Mouse (Mus musculus) 416B (cell line): ENCODE results near the gene B3gnt2.
"Not testable (repeated sequence)": the region's sequence is repeated elsewhere in the genome, so short reads cannot be mapped to it uniquely, and the experiment has no call there.

Experiments
- DNase-seq: peaks from one replicate; pipeline ENCODE4 v3.0.0; 2011; ENCODE audit warnings: low read depth

The B3gnt2 gene

DNA sequence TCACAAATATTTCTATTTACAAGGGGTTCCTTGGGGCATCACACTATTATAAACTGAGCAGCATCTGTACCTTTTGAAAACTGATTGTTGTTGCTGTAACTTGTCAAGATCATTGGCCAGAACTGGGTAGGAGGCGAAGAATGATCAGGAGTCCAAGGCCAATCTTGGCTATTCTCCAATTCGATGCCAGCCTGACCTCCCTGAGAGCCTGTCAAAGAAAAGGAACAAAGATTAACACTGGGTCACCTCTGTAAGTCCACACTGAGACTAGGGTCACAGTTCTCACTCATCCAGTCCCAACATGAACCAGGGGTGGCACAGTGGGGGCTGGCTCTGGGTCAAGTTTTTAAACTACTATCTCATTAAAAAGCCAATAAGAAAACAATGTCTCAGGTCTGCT is 85.9 kb downstream of the B3gnt2 start:
- DNase-seq = no peak

DNA sequence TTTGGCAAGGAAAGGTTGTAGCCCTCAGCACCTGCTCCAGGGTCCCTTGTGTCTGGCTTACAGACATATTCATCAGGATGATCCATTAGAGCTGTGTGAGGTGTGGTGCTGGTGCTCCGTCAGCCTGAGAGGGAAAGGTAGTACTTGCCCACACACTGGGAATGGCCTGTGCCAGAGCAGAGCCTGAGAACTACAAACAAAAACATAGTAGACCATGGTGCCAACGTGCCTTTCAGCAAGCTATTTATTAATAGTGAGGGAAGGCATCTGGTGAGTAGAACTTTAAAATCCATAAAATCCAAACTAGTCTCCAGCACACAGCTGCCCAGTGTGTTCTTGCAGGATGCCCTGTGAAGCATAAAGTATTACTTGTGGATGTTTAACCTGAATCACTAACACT is 94.5 kb downstream of the B3gnt2 start:
- no peak for DNase-seq

DNA sequence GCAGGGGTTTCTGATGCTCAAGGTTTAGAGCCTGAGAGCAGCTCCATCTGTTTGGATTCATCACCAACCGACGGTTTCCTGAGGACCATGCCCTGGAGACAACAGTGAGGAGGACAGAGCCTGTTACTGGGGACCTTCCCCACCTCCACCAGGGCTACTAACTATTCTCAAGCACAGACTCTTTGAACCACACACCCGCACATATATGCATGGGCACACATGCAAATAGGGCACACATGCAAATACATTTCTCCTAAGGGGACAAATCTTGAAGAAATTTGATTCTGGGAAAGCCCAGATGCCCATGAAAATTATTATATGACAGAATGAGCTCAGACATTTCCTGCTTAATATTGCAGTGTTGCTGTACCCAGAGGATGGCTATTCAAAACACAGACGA is 95.3 kb downstream of the B3gnt2 start:
- no peak for DNase-seq

DNA sequence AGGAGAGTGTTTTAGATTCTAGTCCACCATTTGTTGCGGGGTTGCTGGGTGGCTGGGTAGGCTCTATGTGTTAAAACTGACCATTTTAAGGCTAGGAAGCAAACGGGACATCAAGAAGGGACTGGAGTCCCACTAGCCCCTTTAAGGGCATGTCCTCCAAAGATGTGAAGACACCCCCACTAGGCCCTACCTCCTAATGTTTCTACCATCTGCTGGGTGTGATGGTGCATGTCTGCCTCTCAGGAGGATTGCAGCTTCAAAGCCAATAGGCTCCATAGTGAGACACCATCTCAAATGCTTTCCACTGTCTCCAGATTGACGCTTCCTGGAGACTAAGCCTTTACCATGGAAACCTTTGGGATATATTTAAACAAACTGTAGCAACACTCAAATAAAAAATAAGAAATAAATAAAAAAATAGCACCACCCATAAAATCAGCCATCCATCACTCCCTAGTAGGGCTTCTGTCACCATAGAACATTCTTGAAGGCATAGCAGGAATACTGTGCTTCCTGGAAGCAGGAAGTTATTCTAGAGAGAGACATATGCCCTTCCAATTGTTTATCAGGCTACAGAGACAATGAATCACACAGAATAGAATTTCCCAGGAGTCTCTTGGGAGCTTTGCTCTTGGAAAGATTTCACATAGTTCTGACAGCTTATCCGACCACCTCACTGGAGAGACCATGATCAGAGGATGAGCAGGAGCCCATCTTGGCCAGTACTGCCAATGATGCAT is 97.0 kb downstream of the B3gnt2 start:
- DNase-seq = no peak

DNA sequence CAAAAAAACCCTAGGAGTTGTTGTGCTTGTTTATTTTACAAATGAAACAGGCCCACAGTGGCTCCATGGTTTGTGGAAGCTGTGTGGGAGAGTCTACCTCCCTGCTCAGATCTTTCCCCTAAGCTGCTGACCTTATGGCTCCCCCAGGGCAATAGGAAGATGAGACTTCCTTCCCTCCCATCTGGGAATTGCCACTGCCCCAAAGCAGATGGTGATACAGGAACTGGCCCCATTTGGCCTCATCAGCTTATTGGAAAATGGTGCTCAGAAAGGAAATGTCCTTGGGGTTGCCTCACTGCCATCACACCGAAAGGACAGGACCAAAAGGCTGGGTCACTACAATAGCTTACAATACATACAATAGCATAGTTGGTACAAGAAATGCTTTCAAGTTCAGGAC is 97.7 kb downstream of the B3gnt2 start:
- no peak for DNase-seq

DNA sequence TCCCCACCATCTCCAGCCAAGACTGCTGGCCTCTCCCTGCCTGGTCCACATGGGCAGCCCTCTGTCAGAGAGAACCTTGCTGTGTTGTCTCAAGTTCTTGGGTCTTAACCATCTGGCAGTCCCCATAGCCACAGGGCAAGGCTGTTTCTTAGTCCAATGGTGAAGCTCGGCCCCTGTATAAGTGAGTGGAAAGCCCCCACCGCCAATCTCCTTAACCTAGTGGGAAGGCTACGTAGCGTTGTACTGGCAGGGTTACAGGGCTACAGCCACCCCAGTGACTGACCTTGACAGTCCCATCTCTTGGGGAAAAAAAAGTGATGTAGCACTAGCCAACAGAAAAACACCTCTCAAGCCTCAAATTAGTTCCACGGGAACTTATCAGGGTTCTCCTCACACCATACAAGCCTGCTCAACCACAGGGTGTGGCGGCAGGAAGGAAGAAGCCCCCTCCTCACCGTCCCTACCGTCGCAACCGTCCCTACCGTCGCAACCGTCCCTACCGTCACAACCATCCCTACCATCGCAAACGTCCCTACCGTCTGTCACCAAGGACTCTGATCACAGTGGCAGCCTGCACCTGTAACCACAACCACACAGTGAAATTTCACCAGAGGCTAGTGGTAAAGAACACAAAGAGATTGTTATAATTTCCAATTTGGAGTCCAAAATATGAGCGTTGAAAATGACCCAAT is 98.4 kb downstream of the B3gnt2 start:
- DNase-seq = no peak

DNA sequence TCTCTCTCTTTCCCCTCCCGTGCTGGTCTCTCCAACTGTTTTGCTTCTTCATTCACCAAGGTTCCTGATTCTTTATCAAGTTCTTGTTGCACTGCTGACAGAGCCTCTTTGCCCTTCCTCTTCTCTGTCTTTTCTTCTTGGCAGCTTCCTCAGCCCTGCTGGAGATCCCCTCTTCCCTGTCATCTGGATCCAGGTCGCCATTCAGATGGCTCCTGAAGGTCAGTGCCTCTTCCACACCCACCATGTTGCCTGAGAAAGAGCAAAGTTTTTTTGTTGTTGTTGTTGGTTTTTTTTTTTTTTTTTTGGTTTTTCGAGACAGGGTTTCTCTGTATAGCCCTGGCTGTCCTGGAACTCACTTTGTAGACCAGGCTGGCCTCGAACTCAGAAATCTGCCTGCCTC is 101.0 kb downstream of the B3gnt2 start:
- DNase-seq = no peak

DNA sequence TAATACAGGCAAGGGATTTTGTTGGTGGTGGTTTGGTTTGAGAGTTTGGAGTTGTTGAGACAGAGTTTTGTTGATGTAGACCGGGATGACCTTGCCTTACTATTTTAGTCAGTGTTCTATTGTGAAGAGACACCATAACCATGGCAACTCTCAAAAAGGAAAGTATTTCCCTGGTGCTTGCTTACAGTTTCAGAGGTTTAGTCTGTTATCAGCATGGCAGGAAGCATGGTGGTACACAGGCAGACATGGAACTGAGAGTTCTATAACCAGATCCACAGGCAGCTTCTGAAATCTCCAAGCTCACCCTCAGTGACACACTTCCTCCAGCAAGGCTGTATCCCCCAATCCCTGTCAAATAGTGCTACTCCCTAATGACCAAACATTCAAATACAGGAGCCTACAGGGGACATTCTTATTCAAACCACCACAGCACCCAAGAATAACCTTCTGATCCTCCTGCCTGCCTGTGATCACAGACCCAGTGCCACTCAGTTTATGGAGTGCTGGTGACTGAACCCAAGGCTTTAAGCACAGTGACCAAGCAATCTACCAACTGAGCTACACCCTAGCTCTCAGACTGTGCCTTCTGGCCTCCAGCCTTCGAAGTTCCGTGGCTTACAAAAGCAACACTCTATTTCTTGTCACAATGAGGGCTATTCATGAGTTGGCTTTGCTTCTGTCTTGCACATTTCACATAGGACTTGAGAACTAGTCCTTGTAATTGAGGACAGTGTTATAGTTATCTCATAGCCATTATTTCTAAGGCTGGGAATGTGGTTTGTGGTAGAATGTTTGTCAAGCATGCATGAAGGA is 104.4 kb downstream of the B3gnt2 start:
- peak; percentile 34 for DNase-seq

DNA sequence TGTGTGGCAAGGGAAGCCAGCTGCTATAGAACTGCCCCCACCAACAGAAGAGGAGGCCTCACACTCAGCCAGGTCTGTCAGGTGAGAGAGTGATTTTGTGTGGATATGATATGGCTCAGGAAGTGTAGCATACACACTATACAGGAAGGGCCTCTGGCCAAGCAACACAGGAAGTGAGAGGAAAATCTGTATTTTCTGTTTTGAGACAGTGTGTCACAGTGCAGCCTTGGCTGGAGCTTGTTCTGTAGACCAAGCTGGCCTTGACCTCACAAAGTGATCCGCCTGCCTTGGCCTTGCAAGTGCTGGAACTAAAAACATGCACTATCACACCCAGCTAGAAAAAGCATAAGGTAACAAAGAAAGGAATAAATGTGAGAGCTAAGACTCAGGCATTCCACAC is 105.6 kb downstream of the B3gnt2 start:
- DNase-seq = peak; percentile 41

DNA sequence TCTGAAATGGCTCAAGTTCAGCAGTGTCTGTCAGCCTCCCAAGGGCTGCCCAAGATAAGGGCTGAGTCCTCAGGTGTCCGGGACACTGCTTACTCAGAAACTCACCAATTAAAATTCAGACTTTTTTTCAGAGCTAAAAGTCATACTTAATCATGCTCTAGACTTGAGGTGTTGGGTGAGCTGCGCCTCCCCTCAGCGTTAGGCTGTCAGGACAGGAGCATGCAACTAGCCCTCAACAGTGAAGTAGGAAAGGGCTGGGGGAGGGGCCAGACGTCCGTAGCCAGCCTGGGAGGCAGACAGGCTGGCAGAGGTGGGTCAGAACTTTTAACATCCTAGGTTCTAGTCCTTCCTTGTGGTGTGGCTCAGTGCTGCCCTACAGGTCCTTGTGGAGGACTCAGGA is 108.2 kb downstream of the B3gnt2 start:
- no peak for DNase-seq

DNA sequence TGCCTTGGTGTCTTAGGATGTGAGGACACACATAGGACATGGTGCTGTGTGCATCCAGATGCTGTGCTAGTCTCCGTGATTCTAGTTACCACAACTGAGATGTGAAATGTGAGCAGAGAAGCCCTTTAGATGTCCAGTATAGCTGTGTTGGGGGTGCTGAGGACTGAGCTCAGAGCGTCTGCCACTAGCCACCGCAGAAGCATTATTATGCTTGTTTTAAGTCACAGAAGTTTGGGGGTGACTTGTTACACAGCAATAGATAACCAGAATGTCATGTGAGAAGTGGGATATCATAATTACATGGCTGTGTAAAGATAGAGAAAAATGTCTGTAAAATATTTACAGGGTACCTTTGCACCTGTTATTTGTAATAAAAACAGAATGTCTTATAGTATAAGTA is 109.2 kb downstream of the B3gnt2 start:
- no peak for DNase-seq

DNA sequence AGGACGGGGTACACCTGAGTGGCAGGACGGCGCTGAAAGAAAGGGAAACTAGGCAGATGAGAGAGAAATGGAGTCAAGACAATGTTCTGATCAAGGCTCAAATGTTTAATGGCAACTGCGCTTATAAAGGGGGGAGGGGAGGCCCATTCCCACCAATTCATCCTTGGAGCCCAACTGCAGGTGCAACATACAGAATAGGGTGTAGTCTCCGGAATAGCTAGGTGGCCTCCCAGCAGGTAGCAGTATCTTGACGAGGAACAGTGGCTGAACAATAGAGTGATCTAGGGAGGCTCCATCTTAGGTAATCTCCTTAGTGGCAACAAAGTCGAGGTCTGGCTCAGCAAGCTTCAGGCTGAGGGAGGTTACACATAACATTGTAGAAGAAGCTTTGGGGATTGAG is 113.4 kb downstream of the B3gnt2 start:
- no peak for DNase-seq

DNA sequence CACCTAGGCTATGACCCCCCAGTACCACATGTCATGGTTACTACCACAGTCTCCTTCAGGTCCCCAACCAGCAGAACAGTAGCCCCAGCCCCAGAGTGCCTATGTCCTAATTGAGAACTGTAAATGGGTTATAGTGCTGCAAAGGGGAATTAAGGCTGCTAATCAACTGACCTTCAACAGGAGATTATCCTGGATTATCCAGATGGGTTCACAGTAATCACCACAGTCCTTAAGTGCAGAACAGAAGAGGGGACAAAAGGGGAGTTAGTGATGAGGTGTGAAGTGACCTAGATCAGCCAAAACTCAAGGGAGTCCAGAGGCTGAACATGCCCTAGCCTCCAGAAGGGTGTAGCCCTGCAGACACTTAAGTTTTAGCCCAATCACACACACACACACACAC is 115.4 kb downstream of the B3gnt2 start:
- DNase-seq = no peak

DNA sequence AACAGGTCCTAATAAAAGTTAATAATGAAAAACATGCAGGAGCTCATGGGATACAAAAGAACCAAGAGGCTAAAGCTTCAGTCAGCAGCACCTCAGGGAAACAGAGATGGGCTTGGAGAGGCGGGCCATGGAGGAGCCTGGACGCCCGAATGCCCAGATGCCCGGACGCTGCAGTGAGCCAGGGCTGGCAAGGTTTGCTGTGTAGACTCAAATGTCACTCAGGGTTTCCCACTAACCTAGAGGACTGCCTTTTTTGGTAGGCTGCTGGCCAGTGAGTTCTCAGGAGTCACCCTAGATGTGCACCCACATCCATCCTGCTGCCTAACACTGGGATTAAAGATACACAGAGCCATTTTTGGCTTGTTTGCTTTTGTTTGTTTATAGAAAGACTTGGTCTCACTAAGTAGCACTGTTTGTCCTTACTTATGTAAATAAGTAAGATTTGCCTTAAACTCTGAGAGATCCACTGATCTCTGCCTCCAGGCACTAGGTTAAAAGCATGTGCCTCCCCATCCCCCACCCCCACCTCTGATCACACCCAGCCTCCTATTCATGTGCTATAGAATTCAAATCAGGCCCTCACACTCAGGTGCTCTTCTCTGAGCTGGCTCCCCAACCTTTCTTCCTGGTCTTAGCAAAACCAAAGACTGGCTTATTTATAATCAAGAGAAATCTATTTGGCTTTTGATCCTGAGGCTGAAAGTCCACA is 117.0 kb downstream of the B3gnt2 start:
- DNase-seq = no peak

DNA sequence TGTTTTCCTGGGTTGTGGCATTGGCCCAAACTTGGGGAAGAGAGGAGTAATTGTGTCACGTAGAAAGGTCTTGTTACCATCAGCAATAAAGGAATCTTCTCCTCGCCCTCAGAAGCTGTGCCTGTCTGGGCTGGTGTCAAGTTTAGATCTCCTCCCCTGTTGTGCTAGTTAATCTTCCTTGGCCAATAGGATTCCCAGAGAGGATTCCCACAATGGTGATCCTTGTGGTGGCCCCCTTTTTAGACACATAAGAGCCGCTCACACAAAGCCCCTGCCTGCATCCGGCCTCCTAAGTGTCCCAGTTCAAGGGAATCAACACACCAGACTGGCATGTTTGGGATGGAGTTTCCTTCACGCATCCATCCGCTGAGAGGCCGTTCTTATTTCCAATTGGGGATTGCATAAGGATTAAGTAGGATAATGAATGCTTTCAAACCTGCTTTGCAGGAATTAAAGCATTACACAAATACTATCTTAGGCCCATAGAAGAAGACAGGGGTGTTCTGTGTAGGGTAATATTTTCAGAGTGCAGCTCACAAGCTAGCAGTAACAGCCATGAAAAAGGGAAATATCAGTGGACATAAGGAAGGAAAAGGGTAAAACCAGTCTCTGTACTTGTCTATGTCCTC is 118.6 kb downstream of the B3gnt2 start:
- no peak for DNase-seq

DNA sequence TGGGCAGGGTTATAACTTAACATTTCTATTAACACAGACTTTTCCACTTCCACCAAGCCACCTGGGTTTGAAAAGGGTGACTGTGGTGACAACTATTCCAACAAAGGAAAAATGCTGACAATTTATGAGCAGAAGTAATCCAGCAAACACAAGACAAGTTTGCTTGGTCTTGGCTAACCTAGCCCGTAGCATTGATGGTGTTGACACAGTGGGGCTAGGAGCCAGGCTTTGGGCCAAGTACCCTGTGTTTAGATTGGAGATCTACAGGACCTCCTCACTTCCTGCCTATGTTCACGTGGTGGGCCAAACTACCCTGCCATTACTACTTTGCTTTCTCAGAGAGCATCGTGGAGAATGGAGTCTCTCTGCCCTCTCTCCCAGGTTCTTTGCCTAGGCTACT is 119.3 kb downstream of the B3gnt2 start:
- no peak for DNase-seq

DNA sequence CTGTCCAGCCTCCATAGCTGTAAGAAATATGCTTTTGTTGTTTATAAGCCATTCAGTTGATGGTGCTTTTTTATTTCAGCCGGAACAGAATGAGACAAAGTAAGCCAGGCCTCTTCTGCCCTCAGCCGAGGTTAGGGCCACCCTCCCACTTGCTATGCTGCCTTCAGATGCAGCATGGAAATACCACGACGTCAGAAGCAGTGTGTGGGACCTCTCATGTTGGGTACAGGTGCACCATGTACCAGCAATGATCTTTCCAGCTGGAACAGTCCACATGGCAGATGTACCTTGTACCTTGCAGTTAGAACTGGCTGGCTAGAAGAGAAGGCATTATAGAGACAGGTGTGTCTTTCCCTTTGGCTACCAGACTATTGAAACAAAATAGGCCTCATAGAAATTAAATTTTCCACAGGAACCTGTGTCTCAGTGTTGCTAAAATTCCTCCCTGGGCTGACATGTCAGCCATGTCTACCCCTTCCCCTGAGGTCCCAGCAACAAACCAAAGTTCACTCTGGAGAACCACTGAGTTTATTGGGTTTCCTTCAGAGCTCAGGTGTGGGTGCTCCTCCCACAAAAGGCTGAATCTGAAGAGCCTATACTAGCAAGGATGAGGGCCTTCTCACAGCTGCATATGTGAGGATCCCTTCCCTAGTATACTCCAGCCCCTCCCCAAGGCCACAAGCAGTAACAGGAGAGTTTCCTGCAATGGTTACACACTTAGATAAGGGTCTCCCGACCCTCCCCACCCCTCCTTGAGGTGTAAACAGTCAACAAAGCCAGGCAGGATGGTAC is 121.1 kb downstream of the B3gnt2 start:
- DNase-seq = no peak

DNA sequence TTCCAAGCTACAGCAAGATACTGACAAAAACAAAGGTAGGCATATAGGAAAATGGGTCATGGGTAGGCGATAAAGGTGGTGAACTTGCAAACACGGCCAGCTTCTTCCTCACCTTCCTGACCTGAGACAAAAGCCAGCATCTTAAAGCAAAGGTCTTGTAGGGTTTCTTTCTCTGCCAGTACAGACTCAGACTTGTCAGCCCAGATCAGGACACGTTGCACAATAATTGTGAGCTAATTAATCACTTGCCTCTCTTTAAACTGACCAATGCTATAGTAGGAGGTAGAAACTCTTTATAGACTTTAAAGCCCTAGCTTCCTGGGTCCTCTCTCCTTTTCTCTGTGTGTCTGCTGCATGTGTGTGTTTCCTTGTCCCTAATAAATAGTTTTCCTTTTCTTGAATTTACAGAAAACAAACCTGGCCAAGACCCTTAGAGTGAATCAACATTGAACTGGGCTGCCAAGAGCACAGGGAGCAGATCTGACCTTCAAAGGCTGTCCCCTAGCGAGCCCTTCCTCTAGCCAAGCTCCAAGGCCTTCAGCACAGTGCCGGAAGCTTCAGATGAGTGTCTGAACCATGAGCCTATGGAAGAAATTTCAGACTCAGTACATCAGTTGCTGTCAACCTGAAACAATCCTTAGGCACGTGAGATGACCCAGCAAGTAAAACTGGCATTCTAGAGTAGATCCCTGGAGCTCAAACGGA is 124.1 kb downstream of the B3gnt2 start:
- DNase-seq = no peak

DNA sequence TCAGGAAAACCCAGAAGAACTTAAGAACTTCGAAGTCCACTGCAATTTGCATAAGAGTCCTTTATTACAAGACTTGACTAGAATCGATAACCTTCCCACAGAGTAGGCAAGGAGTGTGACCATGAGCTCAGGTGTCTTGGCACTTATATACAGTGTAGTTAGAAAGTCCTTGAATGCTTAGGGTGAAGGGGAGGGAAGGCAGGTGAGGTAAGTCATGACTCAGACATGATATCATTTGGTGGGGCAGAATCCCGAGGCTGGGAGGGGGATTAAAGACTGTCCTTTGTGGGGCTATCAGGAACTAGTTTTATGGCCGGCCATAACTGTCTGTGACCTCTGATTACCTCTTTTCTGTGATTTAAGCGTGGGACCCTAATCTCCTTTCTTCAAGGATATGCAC is 125.6 kb downstream of the B3gnt2 start:
- DNase-seq = not testable (repeated sequence)

DNA sequence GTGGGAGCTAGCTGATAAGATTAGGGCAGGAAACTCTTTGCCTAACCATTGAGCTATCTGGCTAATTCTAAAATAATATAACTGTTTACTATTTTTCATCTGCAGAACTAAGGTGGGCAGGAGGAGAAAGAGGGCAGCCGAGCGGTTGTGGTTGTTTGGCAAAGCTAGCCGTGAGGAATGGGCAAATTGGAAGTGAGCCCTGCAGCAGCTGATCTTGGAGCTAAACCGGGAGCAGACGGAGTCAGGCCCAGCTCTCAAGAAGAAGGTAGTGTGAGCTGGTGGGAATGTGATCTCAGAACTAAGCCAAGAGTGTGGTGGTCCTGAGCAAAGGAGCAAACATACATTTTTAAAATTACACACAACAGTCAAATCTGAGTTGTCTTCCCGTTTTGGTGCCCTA is 126.8 kb downstream of the B3gnt2 start:
- no peak for DNase-seq

DNA sequence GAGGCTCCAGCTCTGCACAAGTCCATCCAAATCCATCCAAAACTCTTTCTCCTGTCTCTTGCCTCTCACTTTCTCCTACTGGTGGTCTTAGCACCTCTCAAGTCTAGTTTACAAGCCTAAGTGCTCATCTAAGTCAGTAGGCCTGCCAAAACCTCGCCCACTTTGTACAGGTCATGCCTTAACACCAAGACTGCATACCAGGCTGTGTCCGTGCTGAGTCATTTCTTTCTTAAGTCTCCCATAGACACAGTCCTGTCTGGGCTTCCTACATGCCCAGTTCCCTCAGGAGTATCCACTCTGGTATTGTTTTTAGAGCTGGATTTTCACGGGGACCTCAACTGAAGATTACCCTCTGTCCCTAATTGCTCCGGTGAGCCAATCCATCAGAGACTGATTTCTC is 127.9 kb downstream of the B3gnt2 start:
- DNase-seq = peak; percentile 14
